Mouse (Mus musculus) testis, adult 2 months (tissue): ENCODE measurements around the gene Zfp143. TPM values are rescaled to one million over a fixed set of nuclear protein-coding genes. Genes with fewer than 3 reads are reported as not detected.

Experiments used
- H3K27ac ChIP-seq: fragments of 200-500 bp; 2 replicates; pipeline ENCODE4 v1.5.1; 2012; ENCODE audit warnings: low read depth, low read length; ENCODE audit not compliant: control insufficient read depth, insufficient read depth
- H3K27me3 ChIP-seq: fragments of 200-500 bp; 2 replicates; pipeline ENCODE4 v1.6.1; 2012; ENCODE audit warnings: mild to moderate bottlenecking, low read length, moderate library complexity; ENCODE audit not compliant: control insufficient read depth, insufficient read depth
- H3K36me3 ChIP-seq: fragments of 200-500 bp; 2 replicates; pipeline ENCODE4 v1.6.1; 2012; ENCODE audit warnings: mild to moderate bottlenecking, low read length; ENCODE audit not compliant: control insufficient read depth, insufficient read depth
- H3K4me1 ChIP-seq: fragments of 200-500 bp; 2 replicates; pipeline ENCODE4 v1.6.1; 2012; ENCODE audit warnings: low read length; ENCODE audit not compliant: control insufficient read depth, insufficient read depth
- H3K4me3 ChIP-seq: fragments of 200-500 bp; 2 replicates; pipeline ENCODE4 v1.5.1; 2012; ENCODE audit warnings: low read depth, mild to moderate bottlenecking, low read length, moderate library complexity, mixed read lengths; ENCODE audit not compliant: control insufficient read depth
- CTCF ChIP-seq: fragments of 200-500 bp; IDR thresholded peaks from 2 replicates; pipeline ENCODE4 v1.5.1; 2012; ENCODE audit warnings: low read depth, mild to moderate bottlenecking, inconsistent platforms, low read length, moderate library complexity; ENCODE audit not compliant: control insufficient read depth, insufficient read depth, insufficient replicate concordance
- POLR2A ChIP-seq: fragments of 200-500 bp; IDR thresholded peaks from 2 replicates; pipeline ENCODE4 v1.6.1; 2012; ENCODE audit warnings: low read depth, mild to moderate bottlenecking, inconsistent platforms, low read length, moderate library complexity; ENCODE audit not compliant: control insufficient read depth
- polyA plus RNA-seq: library from polyadenylated mRNA; depleted of rRNA; stranded (reverse); fragments of >200 nt; gene quantifications from 2 replicates; pipeline ENCODE4 v1.2.3, GENCODE M21; 2012; rRNA removed

The Zfp143 gene
- polyA plus RNA-seq, 1 experiment: 10.8 TPM

GRCm38 (mm10) chr7:110138538-110138937 is 77.5 kb downstream of the Zfp143 start:
- H3K27me3 ChIP-seq: no peaks in the 10 kb centered on the region
- H3K36me3 ChIP-seq: peaks cover 4% of the 10 kb centered on the region
- no peak for TF ChIP-seq CTCF
- TF ChIP-seq POLR2A: no peak
- no peaks in the 10 kb centered on the region for H3K4me1 ChIP-seq
- no peak overlapping the region for H3K4me3 ChIP-seq
- no peak overlapping the region for H3K27ac ChIP-seq

- Histone ChIP-seq H3K4me3 (no peak overlapping the region), H3K36me3 (peaks cover 3% of the 10 kb centered on the region), H3K4me1 (no peaks in the 10 kb centered on the region), H3K27me3 (no peaks in the 10 kb centered on the region), H3K27ac (no peak overlapping the region)
- TF ChIP-seq CTCF (no peak), POLR2A (no peak)
Observed at GRCm38 (mm10) chr7:110143863-110144262, 82.8 kb downstream of the Zfp143 start.

Other genes starting within 250 kb of the Zfp143 start
- gene Scube2, start 195.5 kb upstream of the Zfp143 start, polyA plus RNA-seq: 8.7 and 8.8 TPM in 2 replicates
- gene Dennd5a, start 100.7 kb upstream of the Zfp143 start, polyA plus RNA-seq: 41.1 and 41.3 TPM in 2 replicates
- 43.2 and 54.8 TPM in 2 replicates for gene Tmem41b, start 74.3 kb upstream of the Zfp143 start, polyA plus RNA-seq
- 7.9 and 8.7 TPM in 2 replicates for gene Ipo7, start 42.9 kb upstream of the Zfp143 start, polyA plus RNA-seq
- gene Wee1, start 60.8 kb downstream of the Zfp143 start, polyA plus RNA-seq: 14.3 and 15.1 TPM in 2 replicates
- 2.2 and 2.3 TPM in 2 replicates for gene Swap70, start 160.5 kb downstream of the Zfp143 start, polyA plus RNA-seq